Mouse (Mus musculus): ENCODE results near the gene Dhrs7b. TPM values are rescaled to one million over a fixed set of nuclear protein-coding genes. Genes with fewer than 3 reads are reported as not detected.

The Dhrs7b gene
- 17.4 and 18.5 TPM in 2 replicates for polyA plus RNA-seq (2015; fragmentation: Nextera tagmentation; extraction: Ambion mirVana)

DNA sequence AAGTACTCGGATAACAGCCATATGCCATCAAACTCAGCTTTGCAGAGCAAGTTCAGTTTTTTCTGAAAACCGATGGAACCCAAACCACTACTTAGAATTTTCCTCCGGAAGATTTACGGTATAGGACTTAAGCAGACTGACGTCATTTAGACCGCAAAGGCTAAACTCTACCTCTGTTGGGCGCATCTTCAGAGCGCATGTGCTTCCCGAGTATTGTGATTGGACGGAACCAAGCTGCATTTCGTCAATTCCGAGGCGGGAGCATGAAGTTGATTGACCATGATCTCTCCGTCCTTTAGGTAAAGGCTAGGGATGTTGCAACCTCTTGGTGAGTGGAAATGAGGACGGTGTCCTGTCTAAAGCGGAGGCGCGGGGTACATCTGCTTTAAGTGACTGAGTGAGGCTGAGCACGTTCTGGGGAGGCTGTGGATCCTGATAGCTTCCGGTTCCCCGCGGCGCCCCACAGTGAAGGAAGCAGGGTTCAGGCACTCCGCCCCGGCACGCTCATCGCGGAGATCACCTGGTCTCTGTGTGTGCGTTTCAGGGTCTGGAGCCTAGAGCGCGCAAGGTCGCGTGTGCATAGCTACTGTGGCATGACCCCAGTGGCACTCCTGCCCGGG, at the start of gene Dhrs7b:
TSS of gene Dhrs7b (plus strand) at position 199 of the 620 bp plus-strand sequence.

DNA sequence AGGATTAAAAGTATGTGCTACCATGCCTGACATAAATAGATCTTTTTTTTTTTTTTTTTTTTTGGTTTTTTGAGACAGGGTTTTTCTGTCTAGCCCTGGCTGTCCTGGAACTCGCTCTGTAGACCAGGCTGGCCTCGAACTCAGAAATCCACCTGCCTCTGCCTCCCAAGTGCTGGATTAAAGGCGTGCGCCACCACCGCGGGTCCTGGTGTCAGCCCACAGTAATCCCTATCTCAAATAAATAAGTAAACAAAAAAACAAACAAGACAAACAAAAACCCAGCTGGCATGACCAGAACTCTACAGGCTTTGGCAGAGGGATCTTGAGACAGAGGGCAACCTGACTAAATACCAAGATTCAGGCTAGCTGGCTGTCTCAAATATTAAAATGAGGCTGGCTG, 18.8 kb upstream of the Dhrs7b start, which contains the start of gene Shmt1:
TSS of gene Shmt1 (minus strand) at position 101 of the 400 bp plus-strand sequence.

DNA sequence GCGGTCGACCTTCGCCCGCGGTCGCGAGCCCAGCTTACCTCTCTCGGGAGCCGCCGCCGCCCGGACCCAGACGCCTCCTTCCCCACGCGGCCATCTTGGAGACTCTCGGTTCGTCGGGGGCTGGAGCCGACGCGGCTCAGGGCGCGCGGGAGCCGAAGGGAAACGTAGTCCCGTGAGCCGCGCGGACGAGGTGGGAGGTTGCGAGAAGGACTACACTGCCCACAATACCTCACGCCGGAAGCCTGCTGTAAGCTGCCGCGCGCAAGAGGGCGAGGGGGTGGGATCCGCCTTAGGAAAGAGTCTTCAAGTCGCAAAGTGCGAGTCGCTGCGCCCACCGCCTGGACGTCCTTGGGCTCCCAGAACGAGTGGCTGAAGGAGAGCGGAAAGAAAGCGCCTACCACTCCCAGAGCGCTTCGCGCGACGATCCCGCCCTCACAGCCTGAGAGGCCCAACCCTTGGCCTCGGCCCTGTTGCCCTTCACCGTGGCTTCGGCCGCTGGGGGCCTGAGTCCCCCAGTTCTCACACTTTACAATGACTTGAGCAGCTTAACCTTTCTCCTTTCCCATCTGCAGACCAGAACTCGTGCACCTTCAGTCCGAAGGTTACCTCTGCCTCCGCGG, 48.4 kb downstream of the Dhrs7b start, which contains the start of gene Tmem11:
TSS of gene Tmem11 (minus strand) at position 598 of the 620 bp plus-strand sequence.

Other genes starting within 250 kb of the Dhrs7b start
- gene Llgl1, start 130.9 kb upstream of the Dhrs7b start, polyA plus RNA-seq (2015; fragmentation: Nextera tagmentation; extraction: Ambion mirVana): 14.9 and 16.8 TPM in 2 replicates
- gene Flii, start 103.4 kb upstream of the Dhrs7b start, polyA plus RNA-seq (2015; fragmentation: Nextera tagmentation; extraction: Ambion mirVana): 39.8 and 50.0 TPM in 2 replicates
- gene Mief2, start 102.2 kb upstream of the Dhrs7b start, polyA plus RNA-seq (2015; fragmentation: Nextera tagmentation; extraction: Ambion mirVana): 4.2 and 6.3 TPM in 2 replicates
- gene Top3a, start 53.3 kb upstream of the Dhrs7b start, polyA plus RNA-seq (2015; fragmentation: Nextera tagmentation; extraction: Ambion mirVana): 6.8 TPM in 2 replicates
- 2.1 and 2.3 TPM in 2 replicates for gene Smcr8, start 53.1 kb upstream of the Dhrs7b start, polyA plus RNA-seq (2015; fragmentation: Nextera tagmentation; extraction: Ambion mirVana)
- gene Shmt1, start 18.9 kb upstream of the Dhrs7b start, polyA plus RNA-seq (2015; fragmentation: Nextera tagmentation; extraction: Ambion mirVana): 13.4 and 19.6 TPM in 2 replicates
- 30.7 and 31.1 TPM in 2 replicates for gene Tmem11, start 48.6 kb downstream of the Dhrs7b start, polyA plus RNA-seq (2015; fragmentation: Nextera tagmentation; extraction: Ambion mirVana)
- gene Natd1, start 84.1 kb downstream of the Dhrs7b start, polyA plus RNA-seq (2015; fragmentation: Nextera tagmentation; extraction: Ambion mirVana): 10.1 and 10.9 TPM in 2 replicates
- gene Map2k3, start 101.4 kb downstream of the Dhrs7b start, polyA plus RNA-seq (2015; fragmentation: Nextera tagmentation; extraction: Ambion mirVana): 97.8 and 101 TPM in 2 replicates
- not detected in 2 replicates for gene Kcnj12, start 191.9 kb downstream of the Dhrs7b start, polyA plus RNA-seq (2015; fragmentation: Nextera tagmentation; extraction: Ambion mirVana)

Data from spleen, postnatal 0 days (tissue).